Mouse (Mus musculus) bone marrow, adult 2 months (tissue): Measurements from ENCODE around the gene Psg16.

Source experiments
- CTCF ChIP-seq: fragments of 200-500 bp; IDR thresholded peaks from 2 replicates; pipeline ENCODE4 v1.5.1; 2011; ENCODE audit warnings: low read length, control low read depth; ENCODE audit not compliant: control insufficient read depth, insufficient read depth
- POLR2A ChIP-seq: fragments of 200-500 bp; IDR thresholded peaks from 2 replicates; pipeline ENCODE4 v1.6.1; 2011; ENCODE audit warnings: low read depth, mild to moderate bottlenecking, control low read depth, low read length, borderline replicate concordance; ENCODE audit not compliant: control insufficient read depth

GRCm38 (mm10) chr7:17030239-17030638, 43.6 kb upstream of the Psg16 start:
- TF ChIP-seq POLR2A (no peak), CTCF (no peak)
